Mouse (Mus musculus): ENCODE data around the gene Megf8. TPM values are rescaled to one million over a fixed set of nuclear protein-coding genes. Genes with fewer than 3 reads are reported as not detected.

Gene Megf8
- polyA plus RNA-seq, 1 experiment = 40.0 TPM

DNA sequence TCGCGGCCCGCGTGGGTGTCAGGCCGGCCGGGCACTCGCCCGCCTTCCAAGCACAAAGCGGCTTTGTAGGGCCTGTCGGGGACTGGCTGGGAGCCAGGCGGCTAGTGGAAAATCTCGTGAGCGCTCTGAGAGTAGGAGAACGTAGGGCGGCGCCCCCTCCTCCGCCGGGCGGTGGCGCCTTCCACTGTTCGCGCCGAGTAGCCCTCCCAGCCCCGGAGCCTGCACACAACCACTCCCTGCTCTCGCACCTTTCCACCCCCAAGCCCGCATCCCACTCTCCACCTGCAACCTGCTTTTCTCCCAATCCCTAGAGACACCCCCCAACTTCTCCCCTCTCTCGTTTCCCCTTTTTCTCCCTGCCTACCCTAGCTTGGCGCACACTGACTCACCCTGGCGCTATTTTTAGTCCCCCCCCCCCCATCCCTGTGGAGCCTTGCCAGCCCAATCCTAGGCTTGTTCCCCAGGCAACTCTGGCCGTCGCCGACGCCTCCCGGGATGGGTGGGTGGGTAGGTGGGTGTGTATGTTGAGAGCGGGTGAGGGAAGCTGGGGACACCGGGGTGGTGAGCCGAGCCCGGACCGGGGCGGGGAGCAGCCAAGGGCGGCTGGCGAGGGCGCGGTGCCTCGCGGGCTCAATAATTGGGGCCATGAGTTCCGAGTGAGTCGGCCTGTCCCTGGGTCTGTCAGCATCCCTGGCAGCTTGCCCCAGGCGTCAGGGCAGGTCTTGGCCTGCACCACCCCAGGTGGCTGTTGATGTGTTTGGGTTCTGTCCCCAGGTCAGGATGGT, 37.7 kb upstream of the Megf8 start:
- DNase-seq (ENCODE audit: low read depth) = no peak

DNA sequence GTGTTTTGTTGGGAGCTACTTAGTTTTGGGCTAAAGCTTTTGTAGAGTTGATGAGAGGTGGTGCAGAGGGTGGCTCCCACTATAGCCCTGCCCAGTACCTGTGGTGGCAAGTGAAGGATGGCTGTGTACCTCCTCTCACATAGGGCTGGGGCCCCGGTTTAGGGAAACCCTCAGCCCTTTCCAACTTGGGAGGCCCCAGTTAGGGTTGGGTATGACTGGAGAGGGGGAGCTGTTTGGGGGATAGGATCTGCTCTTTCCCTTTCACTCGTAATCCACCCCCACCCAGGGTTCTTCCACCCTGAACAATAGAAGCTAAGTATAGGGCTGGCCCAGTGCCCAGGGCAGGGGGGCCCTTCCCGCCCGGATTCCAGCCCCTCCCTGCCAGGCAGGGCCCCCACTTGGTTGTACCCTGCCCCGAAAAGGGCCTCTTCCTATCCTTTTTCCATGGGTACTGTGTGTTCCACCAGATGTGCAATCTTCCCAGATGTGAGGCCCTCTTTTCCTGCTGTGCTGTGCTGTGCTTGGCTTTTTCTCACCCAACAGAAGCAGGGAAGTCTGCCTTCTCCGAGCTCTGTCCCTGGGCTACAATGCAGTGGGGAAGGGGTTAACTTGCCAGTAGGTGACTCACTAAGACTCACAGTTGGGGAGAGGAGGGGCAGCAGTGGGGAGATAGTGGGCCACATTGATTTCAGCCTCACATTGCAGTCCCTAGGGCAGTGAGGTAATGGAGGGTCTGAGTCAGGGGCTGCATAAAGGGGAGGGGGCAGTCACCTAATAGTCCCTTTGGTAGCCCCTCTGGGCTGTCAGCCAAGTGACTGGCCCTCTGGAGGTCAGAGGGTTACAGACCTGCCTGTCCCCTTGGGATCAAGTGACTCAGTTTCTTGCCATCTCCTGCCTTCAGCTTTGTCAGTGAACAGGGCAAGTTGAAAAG, 36.8 kb upstream of the Megf8 start:
- DNase-seq (ENCODE audit: low read depth) = no peak

DNA sequence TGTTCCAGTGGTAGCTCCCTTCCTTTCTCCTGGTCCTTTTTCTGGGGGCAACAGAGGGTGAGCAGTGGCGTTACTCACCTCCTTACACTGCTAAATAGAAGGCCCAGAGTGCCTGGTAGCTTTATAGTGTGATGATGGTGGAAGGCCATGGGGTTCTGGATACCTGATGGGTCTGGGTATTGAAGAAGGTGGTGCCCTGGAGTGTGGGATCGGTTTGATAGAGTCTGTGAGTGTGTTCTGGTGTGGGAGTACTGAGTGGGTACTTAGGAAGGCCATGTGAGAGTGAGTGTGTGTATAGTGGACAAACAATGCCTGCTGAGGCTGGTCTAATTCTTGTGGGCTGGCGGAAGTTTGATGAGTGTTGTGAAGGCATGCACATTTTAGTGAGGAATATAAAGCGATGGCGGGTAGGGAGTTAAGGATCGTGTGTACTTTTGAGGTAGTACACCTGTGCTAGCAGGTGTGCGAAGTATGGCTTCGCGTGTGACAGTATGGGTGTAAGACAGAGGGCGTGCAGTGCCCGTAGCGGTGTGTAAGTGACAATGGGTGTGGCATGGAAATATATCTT, 35.7 kb upstream of the Megf8 start:
- no peak for DNase-seq (ENCODE audit: low read depth)

DNA sequence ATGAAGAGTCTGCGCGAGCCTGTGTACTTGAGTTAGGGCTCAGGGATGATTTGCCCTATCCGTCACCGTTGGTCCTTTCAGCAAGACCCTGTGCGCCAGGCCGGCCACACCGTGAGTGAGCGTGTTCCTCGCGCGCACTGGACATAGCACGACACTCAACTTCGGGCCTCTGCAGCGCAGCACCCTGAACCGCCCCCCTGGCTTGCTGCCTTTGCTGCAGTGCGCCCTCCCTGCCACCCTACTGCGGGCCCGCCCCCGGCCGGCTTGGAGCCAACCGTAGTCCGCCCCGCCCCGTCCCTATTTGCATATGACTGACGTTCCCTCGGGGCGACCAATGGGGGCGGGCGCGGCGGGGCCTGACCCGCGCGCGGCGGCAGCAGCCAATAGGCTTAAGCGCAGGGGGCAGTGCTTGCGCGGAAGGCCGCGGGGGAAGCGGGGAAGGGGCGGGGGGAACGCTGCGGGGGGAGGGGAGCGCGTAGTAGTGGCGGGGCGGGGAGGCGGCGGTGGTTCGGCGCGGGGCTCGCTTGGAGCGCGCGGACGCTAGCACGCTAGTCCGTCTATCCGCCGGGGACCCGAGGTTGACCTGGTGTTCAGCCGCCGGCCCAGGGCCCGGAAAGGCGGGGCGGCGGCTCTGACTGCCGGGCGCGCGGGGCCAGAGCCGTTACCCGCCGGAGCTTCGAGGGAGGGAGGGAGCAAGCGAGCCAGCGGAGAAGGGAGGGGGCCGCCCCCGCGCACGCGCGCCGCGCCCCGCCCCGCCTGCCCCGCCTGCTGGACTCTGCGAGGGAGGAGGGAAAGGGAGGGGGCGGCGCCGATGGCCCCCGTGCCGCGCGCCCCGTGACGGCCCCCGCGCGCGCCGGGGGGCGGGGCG, 35.0 kb upstream of the Megf8 start:
- no peak for DNase-seq (ENCODE audit: low read depth)

DNA sequence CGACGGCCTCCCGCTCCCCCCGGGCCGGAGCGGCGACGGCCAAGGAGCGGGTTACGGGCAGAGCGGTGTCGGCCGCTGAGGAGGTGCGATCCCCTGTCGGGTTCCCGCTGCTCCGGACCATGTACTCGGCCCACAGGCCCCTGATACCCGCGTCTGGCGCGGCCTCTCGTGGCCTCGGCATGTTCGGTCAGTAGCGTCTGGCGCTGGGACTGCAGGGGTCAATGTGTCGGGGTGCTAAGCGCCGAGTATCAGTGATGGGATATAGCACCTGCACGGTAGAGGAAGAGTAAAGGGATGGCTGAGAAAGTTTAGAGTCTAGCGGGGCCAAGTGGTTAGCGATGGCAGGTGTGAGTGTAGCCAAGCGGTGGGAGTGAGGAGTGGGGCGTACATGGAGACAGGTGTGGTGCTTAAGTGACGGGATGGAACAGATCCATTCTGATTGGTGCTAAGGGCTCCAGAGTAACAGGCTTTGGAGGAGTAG, 34.2 kb upstream of the Megf8 start:
- no peak for DNase-seq (ENCODE audit: low read depth)

DNA sequence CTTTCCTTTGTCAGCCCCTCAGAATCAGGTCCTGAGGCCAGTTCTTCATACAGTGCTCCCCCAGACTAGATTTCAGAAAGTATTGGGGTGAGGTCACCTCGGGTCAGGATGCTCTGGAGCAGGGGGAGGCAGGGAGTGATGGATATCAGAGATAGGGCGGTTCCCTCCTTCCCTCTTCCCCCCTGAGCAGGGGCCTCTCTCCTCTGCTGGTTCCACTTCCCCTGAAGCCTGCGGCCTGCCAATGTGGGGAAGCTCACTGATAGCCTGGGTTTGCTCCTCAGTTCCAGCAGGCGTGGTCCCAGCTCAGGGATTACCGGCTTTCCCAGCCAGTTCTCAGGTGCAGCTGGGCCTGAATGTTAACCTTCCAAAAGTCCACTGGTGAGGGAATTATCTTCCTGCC, 33.3 kb upstream of the Megf8 start:
- no peak for DNase-seq (ENCODE audit: low read depth)

DNA sequence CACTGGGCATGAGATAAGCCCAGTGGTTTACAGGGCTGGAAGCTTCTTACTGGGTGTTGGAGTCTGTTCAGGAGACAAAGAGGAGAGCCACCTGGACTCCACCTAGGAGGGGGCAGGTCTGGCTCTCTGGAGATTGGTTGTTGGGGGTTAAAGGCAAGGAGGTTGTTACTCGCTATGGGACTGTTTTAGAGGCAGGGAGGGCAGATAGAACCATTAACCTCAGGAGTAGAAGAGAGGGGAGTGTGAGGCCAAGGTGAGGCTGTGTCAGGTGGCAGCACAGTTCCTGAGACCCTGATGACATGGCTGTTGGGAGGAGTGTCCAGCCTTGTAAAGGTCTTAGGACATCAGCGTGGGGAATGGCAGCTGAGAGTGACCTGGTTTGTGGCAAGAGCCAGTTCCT, 32.8 kb upstream of the Megf8 start:
- no peak for DNase-seq (ENCODE audit: low read depth)

DNA sequence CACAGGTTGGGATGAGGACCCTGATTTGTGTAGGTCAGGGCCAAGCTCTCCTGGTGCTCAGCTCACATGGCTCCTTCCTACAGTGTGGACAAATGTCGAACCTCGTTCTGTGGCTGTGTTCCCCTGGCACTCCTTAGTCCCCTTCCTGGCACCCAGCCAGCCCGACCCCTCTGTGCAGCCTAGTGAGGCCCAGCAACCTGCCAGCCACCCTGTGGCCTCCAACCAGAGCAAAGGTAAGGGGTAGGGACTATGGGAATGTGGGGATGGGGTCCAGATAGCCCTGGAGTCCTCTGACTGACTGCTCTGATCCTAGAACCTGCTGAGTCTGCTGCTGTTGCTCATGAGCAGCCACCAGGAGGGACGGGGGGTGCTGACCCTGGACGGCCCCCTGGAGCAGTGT, 32.2 kb upstream of the Megf8 start:
- no peak for DNase-seq (ENCODE audit: low read depth)

DNA sequence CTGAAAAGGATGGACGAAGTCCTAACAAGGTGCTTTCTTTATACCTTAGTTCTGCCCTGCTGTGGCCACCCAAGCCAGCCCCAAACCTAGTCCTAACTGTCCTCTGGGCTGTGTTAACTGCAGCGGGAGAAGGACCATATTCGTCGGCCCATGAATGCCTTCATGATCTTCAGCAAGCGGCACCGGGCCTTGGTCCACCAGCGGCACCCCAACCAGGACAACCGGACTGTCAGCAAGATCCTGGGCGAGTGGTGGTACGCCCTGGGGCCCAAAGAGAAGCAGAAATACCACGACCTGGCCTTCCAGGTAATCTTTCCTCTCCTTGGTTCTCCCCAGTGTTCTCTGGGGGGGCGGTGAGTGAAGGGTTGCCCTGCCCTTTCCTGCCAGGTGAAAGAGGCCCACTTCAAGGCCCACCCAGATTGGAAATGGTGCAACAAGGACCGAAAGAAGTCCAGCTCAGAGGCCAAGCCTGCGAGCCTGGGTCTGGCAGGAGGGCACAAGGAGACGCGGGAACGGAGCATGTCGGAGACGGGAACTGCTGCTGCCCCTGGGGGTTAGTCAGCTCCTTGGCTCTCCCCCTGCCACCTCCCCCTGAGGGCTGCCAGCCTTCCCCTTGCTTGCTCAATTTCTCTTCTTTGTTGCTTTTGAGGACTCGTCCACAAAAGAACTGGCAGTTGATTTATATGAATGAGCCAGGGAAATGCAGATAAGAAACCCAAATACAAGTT, 31.3 kb upstream of the Megf8 start:
- DNase-seq (ENCODE audit: low read depth) = no peak

DNA sequence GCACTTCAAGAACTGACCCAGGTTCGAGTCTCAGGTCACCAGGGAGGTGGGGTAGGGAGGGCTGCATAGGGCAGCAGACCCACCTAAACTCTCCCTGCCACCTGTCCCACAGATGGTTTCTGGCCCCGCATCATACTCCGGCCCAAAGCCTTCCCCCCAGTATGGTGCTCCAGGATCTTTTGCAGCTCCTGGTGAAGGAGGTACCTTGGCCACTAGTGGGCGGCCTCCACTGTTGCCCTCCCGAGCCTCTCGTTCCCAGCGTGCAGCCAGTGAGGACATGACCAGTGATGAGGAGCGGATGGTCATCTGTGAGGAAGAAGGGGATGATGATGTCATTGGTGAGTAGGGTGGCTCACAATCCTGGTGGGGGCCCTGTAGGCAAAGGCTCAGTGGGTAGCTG, 30.0 kb upstream of the Megf8 start:
- DNase-seq (ENCODE audit: low read depth) = no peak

DNA sequence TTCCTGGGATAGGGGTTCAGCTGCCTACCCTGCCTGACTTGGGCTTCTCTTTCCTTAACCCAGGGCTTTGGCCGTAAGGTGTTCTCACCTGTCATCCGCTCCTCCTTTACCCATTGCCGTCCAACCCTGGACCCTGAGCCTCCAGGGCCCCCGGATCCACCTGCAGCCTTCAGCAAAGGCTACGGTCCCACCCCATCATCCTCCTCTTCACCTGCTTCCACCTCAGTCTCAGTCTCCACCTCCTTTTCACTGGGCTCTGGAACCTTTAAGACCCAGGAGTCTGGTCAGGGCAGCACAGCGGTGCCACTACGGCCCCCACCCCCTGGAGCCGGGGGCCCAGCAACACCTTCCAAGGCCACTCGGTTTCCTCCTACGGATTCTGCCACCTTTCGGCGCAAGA, 29.0 kb upstream of the Megf8 start:
- no peak for DNase-seq (ENCODE audit: low read depth)

DNA sequence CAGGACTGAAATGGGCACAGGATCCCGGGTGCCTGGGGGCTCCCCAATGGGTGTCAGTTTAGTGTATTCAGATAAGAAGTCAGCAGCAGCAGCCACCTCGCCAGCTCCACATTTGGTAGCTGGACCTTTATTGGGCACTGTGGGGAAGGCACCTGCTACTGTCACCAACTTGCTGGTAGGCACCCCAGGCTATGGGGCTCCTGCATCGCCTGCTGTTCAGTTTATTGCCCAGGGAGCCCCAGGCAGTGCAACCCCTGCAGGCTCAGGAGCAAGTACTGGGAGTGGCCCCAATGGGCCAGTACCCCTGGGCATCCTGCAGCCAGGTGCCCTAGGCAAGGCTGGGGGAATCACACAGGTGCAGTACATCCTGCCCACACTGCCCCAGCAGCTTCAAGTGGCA, 28.2 kb upstream of the Megf8 start:
- no peak for DNase-seq (ENCODE audit: low read depth)

DNA sequence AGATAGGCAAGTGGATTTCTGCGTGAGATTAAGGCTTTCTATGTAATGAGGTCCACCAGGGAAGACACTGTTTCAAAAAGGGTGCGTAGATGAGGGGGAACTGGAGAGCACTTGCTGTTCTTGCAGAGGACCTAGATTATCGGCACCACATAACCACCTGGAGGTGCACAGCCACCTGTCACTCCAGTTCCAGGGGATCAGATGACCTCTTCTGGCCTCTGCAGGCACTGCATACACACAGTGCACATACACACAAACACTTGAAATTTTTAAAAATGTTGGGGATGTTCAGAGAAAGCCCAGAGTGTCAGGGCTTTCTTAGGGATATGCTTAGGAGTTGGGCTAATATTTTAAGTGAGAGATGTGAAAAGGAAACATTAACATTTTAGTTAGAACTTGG, 27.0 kb upstream of the Megf8 start:
- DNase-seq (ENCODE audit: low read depth) = no peak

DNA sequence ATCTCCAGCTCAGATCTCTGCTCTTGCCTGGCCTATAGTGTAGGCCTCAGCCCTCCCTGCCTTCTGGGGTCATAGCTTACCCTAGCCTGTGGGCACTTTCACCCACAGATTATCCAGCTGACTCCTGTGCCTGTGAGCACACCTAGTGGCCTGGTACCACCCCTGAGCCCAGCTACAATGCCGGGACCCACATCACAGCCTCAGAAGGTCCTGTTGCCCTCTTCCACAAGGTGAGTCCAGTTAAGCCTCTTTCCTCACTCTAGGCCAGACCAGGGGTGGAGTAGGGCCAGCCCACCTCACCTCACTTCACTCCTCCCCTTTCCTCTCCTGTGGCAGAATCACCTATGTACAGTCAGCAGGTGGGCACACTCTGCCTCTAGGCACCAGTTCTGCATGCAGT, 26.5 kb upstream of the Megf8 start:
- no peak for DNase-seq (ENCODE audit: low read depth)

DNA sequence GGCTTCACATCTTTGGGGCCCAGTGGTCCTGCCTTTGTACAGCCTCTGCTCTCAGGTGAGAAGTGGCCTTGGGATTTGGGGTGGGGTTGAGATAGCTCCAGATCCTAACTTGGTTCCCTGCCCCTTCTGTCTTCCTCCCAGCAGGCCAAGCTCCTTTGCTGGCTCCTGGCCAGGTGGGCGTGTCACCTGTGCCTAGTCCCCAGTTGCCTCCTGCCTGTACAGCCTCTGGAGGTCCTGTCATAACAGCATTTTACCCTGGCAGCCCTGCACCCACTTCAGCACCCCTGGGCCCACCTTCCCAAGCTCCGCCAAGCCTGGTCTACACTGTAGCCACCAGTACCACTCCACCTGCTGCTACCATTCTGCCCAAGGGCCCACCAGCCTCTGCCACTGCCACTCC, 26.1 kb upstream of the Megf8 start:
- DNase-seq (ENCODE audit: low read depth) = no peak

DNA sequence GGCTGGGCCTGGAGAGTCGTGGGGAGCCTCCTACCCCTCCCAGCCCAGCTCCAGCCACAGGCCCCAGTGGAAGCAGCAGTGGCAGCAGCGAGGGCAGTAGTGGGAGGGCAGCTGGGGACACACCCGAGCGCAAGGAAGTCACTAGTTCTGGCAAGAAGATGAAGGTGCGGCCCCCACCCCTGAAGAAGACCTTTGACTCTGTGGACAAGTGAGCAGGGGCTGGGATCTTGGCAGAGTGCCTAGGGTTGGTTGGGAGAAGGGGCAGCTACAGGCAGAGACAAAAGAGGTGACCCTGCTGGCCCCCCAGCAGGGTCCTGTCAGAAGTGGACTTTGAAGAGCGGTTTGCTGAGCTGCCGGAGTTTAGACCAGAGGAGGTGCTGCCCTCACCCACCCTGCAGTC, 24.9 kb upstream of the Megf8 start:
- no peak for DNase-seq (ENCODE audit: low read depth)

DNA sequence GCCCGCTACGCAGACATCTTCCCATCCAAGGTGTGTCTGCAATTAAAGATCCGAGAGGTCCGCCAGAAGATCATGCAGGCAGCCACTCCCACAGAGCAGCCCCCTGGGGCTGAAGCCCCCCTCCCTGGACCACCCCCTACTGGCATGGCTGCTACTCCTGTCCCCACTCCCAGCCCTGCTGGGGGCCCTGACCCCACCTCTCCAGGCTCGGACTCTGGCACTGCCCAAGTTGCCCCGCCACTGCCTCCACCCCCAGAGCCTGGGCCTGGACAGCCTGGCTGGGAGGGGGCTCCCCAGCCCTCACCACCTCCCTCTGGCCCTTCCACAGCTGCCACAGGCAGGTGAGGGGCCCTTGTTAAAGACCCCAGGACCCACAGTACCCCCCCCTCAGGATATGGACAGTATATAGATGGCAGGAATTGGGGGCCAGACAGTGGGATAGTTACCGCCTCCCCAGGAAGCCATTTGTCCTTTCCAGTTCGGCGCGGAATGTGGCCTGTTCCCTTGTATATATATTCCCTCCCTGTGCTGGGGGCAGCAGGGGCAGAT, 23.7 kb upstream of the Megf8 start:
- no peak for DNase-seq (ENCODE audit: low read depth)

DNA sequence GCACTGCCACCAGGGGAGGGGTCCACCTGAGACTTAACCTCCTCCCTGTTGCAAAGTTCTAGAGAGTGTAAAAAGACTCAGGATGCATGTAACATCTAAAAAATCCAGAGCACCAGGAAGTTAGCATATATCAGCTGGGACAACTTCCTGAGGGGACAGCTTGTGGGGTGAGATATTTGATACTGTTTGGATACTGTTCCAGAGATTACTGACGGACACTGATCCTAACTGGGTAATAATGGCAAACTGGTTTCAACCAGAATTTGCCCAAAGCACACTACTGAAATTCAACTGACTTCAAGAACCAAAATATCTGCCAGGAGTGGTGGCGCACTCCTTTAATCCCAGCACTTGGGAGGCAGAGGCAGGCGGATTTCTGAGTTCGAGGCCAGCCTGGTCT, 22.5 kb upstream of the Megf8 start:
- DNase-seq (ENCODE audit: low read depth) = no peak

DNA sequence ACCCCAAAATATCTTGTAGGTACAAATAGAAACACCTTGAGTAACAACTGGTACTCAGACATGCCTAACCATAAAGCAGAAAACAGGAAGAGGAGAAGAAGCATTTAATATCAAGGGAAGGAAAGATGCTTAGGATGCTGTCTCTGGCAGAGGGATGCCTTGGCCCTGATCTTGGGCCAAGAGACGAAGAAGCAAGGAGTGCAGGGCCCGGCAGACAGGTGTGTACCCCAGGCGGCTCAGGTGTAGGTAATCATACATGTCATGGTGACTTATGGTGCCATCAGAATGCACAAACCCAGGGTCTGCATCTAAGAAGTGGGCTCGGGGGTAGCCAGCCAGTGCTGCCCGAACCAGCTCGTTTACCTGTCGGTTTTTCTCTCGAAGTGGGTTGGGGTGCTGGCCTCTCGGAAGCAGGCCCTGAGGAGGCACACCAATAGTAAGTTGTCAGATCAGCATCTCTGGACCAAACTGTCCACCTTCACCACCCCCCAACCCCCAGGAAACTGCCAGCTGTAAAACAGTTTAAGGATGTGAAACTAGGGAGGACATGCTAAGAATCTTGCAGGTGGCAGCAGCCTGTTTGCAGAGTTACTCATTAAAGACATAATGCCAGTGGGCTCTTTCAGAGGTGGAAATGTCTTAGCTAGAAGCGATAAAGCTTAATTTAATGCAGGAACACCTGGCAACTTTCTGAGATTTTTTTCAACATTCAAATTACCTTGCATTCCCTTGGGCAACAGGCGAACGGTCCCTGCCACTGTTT, 21.8 kb upstream of the Megf8 start:
- no peak for DNase-seq (ENCODE audit: low read depth)

DNA sequence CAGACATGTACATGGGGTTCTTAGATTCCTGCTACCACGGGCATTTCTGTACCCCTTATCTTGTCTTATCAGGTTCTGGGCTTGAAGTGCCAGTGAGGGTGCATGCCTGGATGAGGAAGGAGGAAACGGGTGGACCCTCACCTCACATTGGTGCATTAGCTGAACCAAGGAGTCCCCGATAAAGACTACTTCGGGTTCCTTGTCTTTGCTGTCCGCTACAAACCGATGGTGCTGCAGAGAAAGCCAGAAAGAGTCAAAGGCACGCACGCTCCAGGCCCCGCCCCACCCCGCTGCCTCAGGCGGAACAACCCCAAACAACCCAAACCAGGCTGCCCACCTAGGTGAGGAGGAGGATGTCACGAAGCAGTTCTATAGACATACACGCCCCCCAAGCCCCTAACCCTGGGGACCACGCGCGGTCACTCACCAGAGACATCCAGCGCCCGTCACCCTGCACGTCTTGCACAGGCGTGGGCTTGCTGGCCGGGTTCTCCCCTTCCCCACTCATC, 20.0 kb upstream of the Megf8 start:
- no peak for DNase-seq (ENCODE audit: low read depth)
